Mouse (Mus musculus): ENCODE measurements at regions not wholly inside any gene's neighbourhood (a gene's known extent, or its start where the extent isn't known, plus 50 kb on each side); places are given as distances from the start of the nearest gene placed in this dataset.

- no peaks in the 10 kb centered on the region for H3K4me1 ChIP-seq (ENCODE audit: control insufficient read depth, insufficient read depth, low read length)
- TF ChIP-seq POLR2A (IDR thresholded peaks at IDR 0.05; ENCODE audit: borderline replicate concordance, insufficient read depth, low read length): no peak
- TF ChIP-seq CTCF (IDR thresholded peaks at IDR 0.05; ENCODE audit: borderline replicate concordance, insufficient read depth, low read depth, low read length): no peak
- WGBS: 73% methylated on average over 8 of the region's 8 CpGs
- DNase-seq: no peak
- no peaks in the 10 kb centered on the region for H3K27me3 ChIP-seq (ENCODE audit: control insufficient read depth, insufficient read depth, low read length)
- H3K4me3 ChIP-seq (replicated peaks; ENCODE audit: insufficient read depth, low read depth, low read length): no peak overlapping the region
- H3K27ac ChIP-seq (ENCODE audit: insufficient read depth, low read length): no peak overlapping the region
These were observed 209.9 kb downstream of the Cdh11 start for GRCm38 (mm10) chr8:102575523-102575922.

- H3K27ac ChIP-seq (ENCODE audit: insufficient read depth, low read length): no peak overlapping the region
- DNase-seq: no peak
- WGBS: 78% methylated on average over 5 of the region's 5 CpGs
These were observed 217.7 kb downstream of the Cdh11 start for GRCm38 (mm10) chr8:102567779-102568178.

GRCm38 (mm10) chr8:102554213-102554612 lies 231.2 kb downstream of the Cdh11 start:
- H3K27me3 ChIP-seq (ENCODE audit: control insufficient read depth, insufficient read depth, low read length): no peaks in the 10 kb centered on the region
- DNase-seq: no peak
- no peak overlapping the region for H3K4me3 ChIP-seq (replicated peaks; ENCODE audit: insufficient read depth, low read depth, low read length)
- no peak for TF ChIP-seq CTCF (IDR thresholded peaks at IDR 0.05; ENCODE audit: borderline replicate concordance, insufficient read depth, low read depth, low read length)
- no peak for TF ChIP-seq POLR2A (IDR thresholded peaks at IDR 0.05; ENCODE audit: borderline replicate concordance, insufficient read depth, low read length)
- H3K4me1 ChIP-seq (ENCODE audit: control insufficient read depth, insufficient read depth, low read length): no peaks in the 10 kb centered on the region
- H3K27ac ChIP-seq (ENCODE audit: insufficient read depth, low read length): no peak overlapping the region
- WGBS: 64% methylated on average over 6 of the region's 6 CpGs

More at GRCm38 (mm10) chr8:102567779-102568178, 217.7 kb downstream of the Cdh11 start:
- no peaks in the 10 kb centered on the region for H3K27me3 ChIP-seq (ENCODE audit: control insufficient read depth, insufficient read depth, low read length)
- H3K4me3 ChIP-seq (replicated peaks; ENCODE audit: insufficient read depth, low read depth, low read length): no peak overlapping the region
- TF ChIP-seq POLR2A (IDR thresholded peaks at IDR 0.05; ENCODE audit: borderline replicate concordance, insufficient read depth, low read length) (no peak), CTCF (IDR thresholded peaks at IDR 0.05; ENCODE audit: borderline replicate concordance, insufficient read depth, low read depth, low read length) (no peak)
- no peaks in the 10 kb centered on the region for H3K4me1 ChIP-seq (ENCODE audit: control insufficient read depth, insufficient read depth, low read length)

GRCm38 (mm10) chr8:102553348-102553935 lies 232.0 kb downstream of the Cdh11 start:
- TF ChIP-seq POLR2A (IDR thresholded peaks at IDR 0.05; ENCODE audit: borderline replicate concordance, insufficient read depth, low read length) (no peak), CTCF (IDR thresholded peaks at IDR 0.05; ENCODE audit: borderline replicate concordance, insufficient read depth, low read depth, low read length) (no peak)
- Histone ChIP-seq H3K4me3 (replicated peaks; ENCODE audit: insufficient read depth, low read depth, low read length) (no peak overlapping the region), H3K27me3 (ENCODE audit: control insufficient read depth, insufficient read depth, low read length) (no peaks in the 10 kb centered on the region), H3K27ac (ENCODE audit: insufficient read depth, low read length) (no peak overlapping the region), H3K4me1 (ENCODE audit: control insufficient read depth, insufficient read depth, low read length) (no peaks in the 10 kb centered on the region)
- WGBS: 17% methylated on average over 9 of the region's 9 CpGs
- no peak for DNase-seq

GRCm38 (mm10) chr8:102538886-102539285 lies 246.6 kb downstream of the Cdh11 start:
- Histone ChIP-seq H3K27ac (ENCODE audit: insufficient read depth, low read length) (no peak overlapping the region), H3K4me1 (ENCODE audit: control insufficient read depth, insufficient read depth, low read length) (no peaks in the 10 kb centered on the region), H3K27me3 (ENCODE audit: control insufficient read depth, insufficient read depth, low read length) (no peaks in the 10 kb centered on the region; the same call in 1 of the 2 replicates), H3K4me3 (replicated peaks; ENCODE audit: insufficient read depth, low read depth, low read length) (no peak overlapping the region)
- 37% methylated on average over 3 of the region's 3 CpGs for WGBS
- TF ChIP-seq POLR2A (IDR thresholded peaks at IDR 0.05; ENCODE audit: borderline replicate concordance, insufficient read depth, low read length): no peak
- no peak for TF ChIP-seq CTCF (IDR thresholded peaks at IDR 0.05; ENCODE audit: borderline replicate concordance, insufficient read depth, low read depth, low read length)
- DNase-seq: peak in 1 of 2 experiments; percentile 8

- no peaks in the 10 kb centered on the region for H3K4me1 ChIP-seq (ENCODE audit: control insufficient read depth, insufficient read depth, low read length)
- no peak for DNase-seq
- TF ChIP-seq CTCF (IDR thresholded peaks at IDR 0.05; ENCODE audit: borderline replicate concordance, insufficient read depth, low read depth, low read length) (no peak), POLR2A (IDR thresholded peaks at IDR 0.05; ENCODE audit: borderline replicate concordance, insufficient read depth, low read length) (no peak)
- H3K27me3 ChIP-seq (ENCODE audit: control insufficient read depth, insufficient read depth, low read length): no peaks in the 10 kb centered on the region; the same call in 1 of the 2 replicates
- 67% methylated on average over 3 of the region's 3 CpGs for WGBS
- no peak overlapping the region for H3K27ac ChIP-seq (ENCODE audit: insufficient read depth, low read length)
- no peak overlapping the region for H3K4me3 ChIP-seq (replicated peaks; ENCODE audit: insufficient read depth, low read depth, low read length)
These were observed 247.4 kb downstream of the Cdh11 start for GRCm38 (mm10) chr8:102538068-102538467.

- TF ChIP-seq CTCF (IDR thresholded peaks at IDR 0.05; ENCODE audit: borderline replicate concordance, insufficient read depth, low read depth, low read length) (no peak), POLR2A (IDR thresholded peaks at IDR 0.05; ENCODE audit: borderline replicate concordance, insufficient read depth, low read length) (no peak)
- no peaks in the 10 kb centered on the region for H3K4me1 ChIP-seq (ENCODE audit: control insufficient read depth, insufficient read depth, low read length)
- H3K27ac ChIP-seq (ENCODE audit: insufficient read depth, low read length): no peak overlapping the region
- no peaks in the 10 kb centered on the region for H3K27me3 ChIP-seq (ENCODE audit: control insufficient read depth, insufficient read depth, low read length)
- H3K4me3 ChIP-seq (replicated peaks; ENCODE audit: insufficient read depth, low read depth, low read length): no peak overlapping the region
- DNase-seq: no peak
These were observed 267.0 kb downstream of the Cdh11 start for GRCm38 (mm10) chr8:102518446-102518845.

GRCm38 (mm10) chr8:102515748-102516147 lies 269.7 kb downstream of the Cdh11 start:
- Histone ChIP-seq H3K4me3 (replicated peaks; ENCODE audit: insufficient read depth, low read depth, low read length) (no peak overlapping the region), H3K4me1 (ENCODE audit: control insufficient read depth, insufficient read depth, low read length) (no peaks in the 10 kb centered on the region), H3K27me3 (ENCODE audit: control insufficient read depth, insufficient read depth, low read length) (no peaks in the 10 kb centered on the region), H3K27ac (ENCODE audit: insufficient read depth, low read length) (no peak overlapping the region)
- TF ChIP-seq POLR2A (IDR thresholded peaks at IDR 0.05; ENCODE audit: borderline replicate concordance, insufficient read depth, low read length) (no peak), CTCF (IDR thresholded peaks at IDR 0.05; ENCODE audit: borderline replicate concordance, insufficient read depth, low read depth, low read length) (no peak)
- no peak for DNase-seq
